Mouse (Mus musculus) neural tube, embryonic 12.5 days (tissue): ENCODE data around the gene Ptbp1. TPM values are rescaled to one million over a fixed set of nuclear protein-coding genes. Genes with fewer than 3 reads are reported as not detected.

Experiments used
- ATAC-seq: fragments of 200-750 bp; cut with Nextera tagmentation; 2 replicates; pipeline ENCODE4 v1.8.0; 2017; ENCODE audit warnings: low read depth, mild to moderate bottlenecking, moderate TSS enrichment, moderate library complexity; ENCODE audit not compliant: low FRiP score
- H3K27ac ChIP-seq: fragments of 300-500 bp; sonication (generic); 2 replicates; pipeline ENCODE4 v1.5.1; 2016
- H3K27me3 ChIP-seq: fragments of 300-500 bp; sonication (generic); replicated peaks from 2 replicates; pipeline ENCODE4 v1.6.1; 2016; ENCODE audit warnings: mild to moderate bottlenecking
- H3K36me3 ChIP-seq: fragments of 300-500 bp; sonication (generic); 2 replicates; pipeline ENCODE4 v1.6.1; 2016; ENCODE audit warnings: mild to moderate bottlenecking
- H3K4me1 ChIP-seq: fragments of 300-500 bp; sonication (generic); 2 replicates; pipeline ENCODE4 v1.6.1; 2016
- H3K4me2 ChIP-seq: fragments of 300-500 bp; sonication (generic); replicated peaks from 2 replicates; pipeline ENCODE4 v1.6.1; 2016; ENCODE audit warnings: mild to moderate bottlenecking
- H3K4me3 ChIP-seq: fragments of 300-500 bp; sonication (generic); 2 replicates; pipeline ENCODE4 v1.5.1; 2016
- H3K9ac ChIP-seq: fragments of 300-500 bp; sonication (generic); 2 replicates; pipeline ENCODE4 v1.6.1; 2016; ENCODE audit warnings: mild to moderate bottlenecking
- H3K9me3 ChIP-seq: fragments of 300-500 bp; sonication (generic); 2 replicates; pipeline ENCODE4 v1.6.1; 2016; ENCODE audit warnings: mild to moderate bottlenecking
- WGBS: fragments of 180-500 bp; shearing (Covaris S2); methylation state at CpG from one replicate; pipeline ENCODE4 v1.1.7; 2016; 5-methylcytosine and 5-hydroxymethylcytosine counted together
- polyA plus RNA-seq: library from polyadenylated mRNA; unstranded; fragments of >200 nt; fragmentation: Nextera tagmentation; extraction: Ambion mirVana; gene quantifications from 2 replicates; pipeline ENCODE4 v1.2.1, GENCODE M21; 2016

Gene Ptbp1
- polyA plus RNA-seq, 1 experiment from 2014 or later = 189 TPM

DNA sequence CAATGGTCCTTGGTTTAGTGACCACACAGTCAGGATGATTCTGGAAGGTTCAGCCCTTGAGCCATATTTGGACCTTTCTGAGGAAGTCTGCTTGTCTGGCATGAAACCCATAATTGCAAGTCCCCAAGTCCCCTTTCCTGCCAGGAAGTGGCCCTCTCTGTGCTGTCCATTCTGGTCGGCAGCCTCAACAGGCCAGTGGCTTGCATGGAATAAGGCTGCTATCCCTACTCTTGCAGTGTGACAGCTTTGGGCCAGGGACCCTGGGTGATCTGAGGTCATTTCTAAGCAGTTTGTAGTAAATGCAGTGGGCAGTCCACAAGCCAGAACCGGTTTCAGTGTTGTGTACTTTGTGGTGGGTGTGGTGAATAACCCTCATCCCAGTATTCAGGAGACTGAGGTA is 16.1 kb upstream of the Ptbp1 start:
- 62% methylated on average over 2 of the region's 2 CpGs for WGBS
- H3K27ac ChIP-seq = no peak overlapping the region
- no peaks in the 10 kb centered on the region for H3K36me3 ChIP-seq
- H3K9me3 ChIP-seq = no peaks in the 10 kb centered on the region
- H3K27me3 ChIP-seq = no peaks in the 10 kb centered on the region
- H3K4me1 ChIP-seq = peaks cover 20% of the 10 kb centered on the region
- no peak overlapping the region for H3K4me2 ChIP-seq
- H3K4me3 ChIP-seq = no peak overlapping the region
- no peak for ATAC-seq
- no peak overlapping the region for H3K9ac ChIP-seq

DNA sequence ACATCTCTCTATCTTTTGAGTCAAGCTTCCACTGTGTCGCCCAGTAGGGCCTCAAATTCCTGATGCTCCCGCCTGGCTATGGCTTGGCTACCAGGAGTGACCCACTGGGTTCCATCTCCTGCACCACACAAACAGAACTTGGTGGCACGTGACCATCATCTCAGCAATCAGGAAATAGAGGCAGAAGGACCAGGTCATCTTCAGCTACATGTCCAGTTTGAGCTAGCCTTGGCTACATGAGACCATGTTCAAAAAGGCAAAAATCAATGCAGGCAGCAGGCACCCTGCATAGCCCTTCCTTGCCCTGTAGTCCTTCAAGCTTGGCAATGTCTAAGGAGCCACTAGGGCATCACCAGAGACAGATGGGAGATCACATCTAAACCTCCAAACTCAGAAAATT is 14.1 kb upstream of the Ptbp1 start:
- Histone ChIP-seq H3K27me3 (no peaks in the 10 kb centered on the region), H3K9ac (no peak overlapping the region), H3K27ac (0 out of 2 replicates have a peak overlapping the region, but pooled peaks have one; percentile 50), H3K4me3 (no peak overlapping the region), H3K4me1 (peaks cover 25% of the 10 kb centered on the region), H3K36me3 (no peaks in the 10 kb centered on the region), H3K9me3 (no peaks in the 10 kb centered on the region), H3K4me2 (peak overlapping the region; percentile 66)
- no peak for ATAC-seq
- 90% methylated on average over 3 of the region's 3 CpGs for WGBS

DNA sequence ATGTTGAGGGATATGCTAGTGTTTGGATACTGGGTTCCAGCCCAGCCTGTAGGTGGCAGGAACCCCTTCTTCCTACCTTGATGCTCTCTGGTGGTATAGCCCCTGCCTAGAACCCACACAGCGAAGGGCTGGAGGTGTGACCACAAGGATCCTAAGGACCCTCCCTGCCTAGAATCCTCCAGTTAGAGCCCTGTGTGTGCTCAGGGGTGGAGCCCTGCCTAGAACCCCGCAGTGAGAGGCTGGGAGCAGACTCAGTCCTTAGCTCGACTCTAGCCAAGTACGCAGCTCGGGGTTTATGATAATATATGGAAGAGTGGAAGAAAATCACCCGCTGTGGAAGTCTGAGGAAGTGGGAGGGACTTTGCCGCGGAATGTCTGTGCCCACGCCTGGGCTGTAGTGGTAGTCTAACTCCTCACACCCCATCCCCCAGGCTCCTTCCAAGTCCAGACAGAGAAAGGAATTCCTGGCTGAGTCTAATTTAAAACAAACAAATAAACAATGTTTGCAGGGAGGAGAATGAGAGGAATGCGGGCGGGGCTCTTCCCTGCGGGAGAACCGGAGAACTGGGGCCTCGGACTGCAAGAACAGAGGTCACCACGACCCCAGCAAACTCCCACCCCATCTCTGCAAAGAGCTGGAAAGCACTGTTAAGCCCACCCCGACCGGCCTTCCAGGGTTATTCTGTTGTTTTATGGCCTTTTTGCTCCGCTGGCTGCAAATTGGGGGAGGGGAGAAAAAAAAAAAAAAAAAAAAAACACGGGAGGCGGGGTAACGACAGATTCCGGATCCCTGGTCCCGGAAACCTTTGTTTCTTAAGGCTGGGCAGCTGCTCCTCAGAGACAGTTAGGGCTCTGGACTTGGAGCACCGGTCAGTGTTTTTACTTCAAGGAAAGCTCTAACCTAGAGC is 13.3 kb upstream of the Ptbp1 start:
- Histone ChIP-seq H3K4me2 (peak overlapping the region; percentile 66), H3K27me3 (no peaks in the 10 kb centered on the region), H3K36me3 (no peaks in the 10 kb centered on the region), H3K4me3 (peak overlapping the region; percentile 16), H3K27ac (peak overlapping the region; percentile 50), H3K4me1 (peaks cover 25% of the 10 kb centered on the region), H3K9me3 (no peaks in the 10 kb centered on the region), H3K9ac (peak overlapping the region; percentile 47; the same call in 1 of the 2 replicates)
- under 1% methylated on average over 24 of the region's 24 CpGs for WGBS
- ATAC-seq = peak; percentile 77

DNA sequence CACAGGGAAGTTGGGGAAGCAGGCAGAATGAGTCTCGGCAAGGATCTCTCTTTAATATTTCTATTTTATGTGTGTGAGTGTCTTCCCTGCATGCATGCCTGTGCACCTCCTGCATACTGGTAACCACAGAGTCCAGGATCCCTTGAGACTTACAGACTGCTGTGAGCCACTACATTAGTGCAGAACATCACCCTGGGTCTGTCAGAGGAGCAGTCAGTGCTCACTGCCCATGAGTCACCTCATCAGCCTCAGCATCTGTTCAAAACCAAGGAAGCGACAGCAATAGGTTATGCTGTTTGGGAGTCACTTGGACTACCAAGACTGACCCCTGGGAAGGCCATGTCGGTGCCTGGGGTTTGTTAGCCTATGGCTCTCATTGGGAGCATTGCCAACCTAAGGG is 11.9 kb upstream of the Ptbp1 start:
- WGBS = 77% methylated on average over 3 of the region's 3 CpGs
- ATAC-seq = no peak
- Histone ChIP-seq H3K27me3 (no peaks in the 10 kb centered on the region), H3K4me2 (no peak overlapping the region), H3K4me1 (peaks cover 25% of the 10 kb centered on the region), H3K9me3 (no peaks in the 10 kb centered on the region), H3K36me3 (no peaks in the 10 kb centered on the region), H3K4me3 (no peak overlapping the region), H3K27ac (no peak overlapping the region), H3K9ac (no peak overlapping the region)

DNA sequence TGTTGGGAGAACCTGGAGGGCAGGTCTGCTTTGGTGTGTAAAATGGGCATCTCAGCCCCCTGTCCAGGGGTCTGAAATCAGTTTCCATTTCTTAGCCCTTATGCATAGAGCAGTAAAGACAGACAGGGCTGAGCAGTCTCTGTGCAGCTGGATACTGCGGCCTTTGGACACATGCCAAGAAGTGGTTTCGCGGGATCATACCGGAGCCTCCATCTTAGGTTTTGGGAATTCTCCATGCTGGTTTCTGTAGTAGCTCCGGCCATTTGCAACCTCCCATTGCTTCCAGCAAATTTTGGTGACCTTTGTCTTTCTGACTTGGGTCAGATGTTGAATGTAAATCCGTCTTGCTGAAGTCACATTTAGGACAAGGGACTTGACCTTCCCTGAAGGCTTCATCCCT is 10.8 kb upstream of the Ptbp1 start:
- no peak overlapping the region for H3K4me2 ChIP-seq

DNA sequence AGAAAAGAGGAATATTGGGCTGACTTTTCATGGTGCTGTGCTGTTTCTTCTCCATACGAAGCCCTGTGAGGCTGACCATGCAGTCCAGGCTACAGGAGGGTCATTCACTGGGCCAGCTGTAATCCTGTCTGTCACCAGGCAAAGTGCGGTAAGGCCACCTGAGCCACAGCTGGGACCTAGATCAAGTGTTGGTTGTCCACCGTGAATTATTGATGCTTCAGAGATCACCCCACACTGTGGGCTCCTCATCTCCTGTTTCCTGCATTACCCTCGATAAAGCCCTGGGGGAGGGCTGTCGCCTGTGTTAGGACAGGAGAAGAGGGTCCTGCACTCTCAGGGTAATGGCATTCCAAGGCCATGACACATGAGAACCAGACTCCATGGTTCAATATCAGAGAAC is 7.7 kb upstream of the Ptbp1 start:
- WGBS = 55% methylated on average over 5 of the region's 5 CpGs
- H3K9me3 ChIP-seq = no peaks in the 10 kb centered on the region
- peaks cover 15% of the 10 kb centered on the region for H3K4me1 ChIP-seq
- no peaks in the 10 kb centered on the region for H3K36me3 ChIP-seq
- H3K4me3 ChIP-seq = no peak overlapping the region
- ATAC-seq = no peak
- H3K4me2 ChIP-seq = no peak overlapping the region
- no peaks in the 10 kb centered on the region for H3K27me3 ChIP-seq
- no peak overlapping the region for H3K9ac ChIP-seq
- H3K27ac ChIP-seq = no peak overlapping the region

More for the DNA sequence above, 10.8 kb upstream of the Ptbp1 start:
- Histone ChIP-seq H3K9ac (peak overlapping the region; percentile 23; the same call in 1 of the 2 replicates), H3K27ac (no peak overlapping the region), H3K9me3 (no peaks in the 10 kb centered on the region), H3K4me3 (no peak overlapping the region), H3K27me3 (no peaks in the 10 kb centered on the region), H3K4me1 (peaks cover 25% of the 10 kb centered on the region), H3K36me3 (no peaks in the 10 kb centered on the region)
- no peak for ATAC-seq
- WGBS = 76% methylated on average over 6 of the region's 6 CpGs

DNA sequence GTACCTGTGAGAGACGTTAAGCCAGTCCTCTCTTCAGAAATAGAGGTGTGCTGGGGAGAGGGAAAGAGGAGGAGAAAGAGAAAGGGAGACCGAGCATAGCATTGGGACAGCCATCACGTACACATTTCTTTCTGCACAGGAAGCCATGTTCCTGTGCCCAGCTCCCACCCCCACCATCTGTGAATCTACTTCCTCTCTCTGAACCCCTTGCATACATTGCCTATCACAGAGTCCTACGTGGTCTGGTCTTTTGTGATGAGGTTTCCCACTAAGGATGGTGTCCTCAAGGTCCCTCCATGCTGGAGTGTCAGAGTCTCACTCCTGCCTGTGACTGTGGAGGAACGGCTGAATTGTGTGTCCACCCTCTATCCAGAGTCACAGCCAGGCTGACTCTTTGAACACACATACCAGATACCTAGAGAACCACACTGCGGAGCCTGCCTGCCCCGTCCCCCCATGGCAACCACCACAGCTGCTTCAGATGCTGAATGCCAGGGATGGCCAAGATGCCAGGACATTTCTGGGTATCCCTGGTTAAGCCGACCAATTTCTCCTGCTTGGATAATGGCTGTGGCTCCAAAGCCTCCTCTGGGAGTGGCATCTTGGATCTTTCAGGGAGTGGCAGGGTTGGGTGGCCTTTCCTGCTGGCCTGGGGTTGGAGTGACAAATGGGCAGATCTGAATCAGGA is 4.1 kb upstream of the Ptbp1 start:
- Histone ChIP-seq H3K36me3 (no peaks in the 10 kb centered on the region), H3K4me2 (no peak overlapping the region), H3K27ac (no peak overlapping the region), H3K4me3 (no peak overlapping the region), H3K4me1 (peaks cover 23% of the 10 kb centered on the region), H3K9me3 (no peaks in the 10 kb centered on the region), H3K27me3 (no peaks in the 10 kb centered on the region), H3K9ac (0 out of 2 replicates have a peak overlapping the region, but pooled peaks have one; percentile 7)
- 85% methylated on average over 8 of the region's 8 CpGs for WGBS
- ATAC-seq = no peak

DNA sequence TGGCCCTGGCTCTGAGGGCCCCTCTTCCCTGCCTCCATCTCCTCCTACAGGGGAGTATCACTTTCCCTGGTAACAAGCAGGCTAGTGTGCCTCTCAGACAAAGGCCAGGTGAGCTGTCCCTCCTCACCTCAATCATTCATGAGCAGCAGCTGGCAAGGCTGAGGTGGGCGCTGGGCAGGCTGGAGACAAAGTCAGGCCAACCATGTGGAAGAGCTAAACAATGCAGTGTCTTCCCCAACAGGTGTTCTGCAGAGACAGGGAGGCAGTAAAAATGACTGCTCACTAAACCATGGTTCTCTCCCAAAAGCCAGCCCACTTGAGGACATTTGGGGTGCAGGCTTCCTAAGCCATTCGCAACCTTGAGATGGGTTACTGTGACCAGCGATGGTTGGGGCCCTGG is 2.6 kb upstream of the Ptbp1 start:
- Histone ChIP-seq H3K36me3 (peaks cover 4% of the 10 kb centered on the region), H3K27me3 (no peaks in the 10 kb centered on the region), H3K9ac (peak overlapping the region; percentile 33; the same call in 1 of the 2 replicates), H3K4me3 (no peak overlapping the region), H3K4me1 (peaks cover 35% of the 10 kb centered on the region), H3K9me3 (no peaks in the 10 kb centered on the region), H3K4me2 (peak overlapping the region; percentile 100), H3K27ac (peak overlapping the region; percentile 99; the same call in 1 of the 2 replicates)
- WGBS = 77% methylated on average over 3 of the region's 3 CpGs
- ATAC-seq = no peak

DNA sequence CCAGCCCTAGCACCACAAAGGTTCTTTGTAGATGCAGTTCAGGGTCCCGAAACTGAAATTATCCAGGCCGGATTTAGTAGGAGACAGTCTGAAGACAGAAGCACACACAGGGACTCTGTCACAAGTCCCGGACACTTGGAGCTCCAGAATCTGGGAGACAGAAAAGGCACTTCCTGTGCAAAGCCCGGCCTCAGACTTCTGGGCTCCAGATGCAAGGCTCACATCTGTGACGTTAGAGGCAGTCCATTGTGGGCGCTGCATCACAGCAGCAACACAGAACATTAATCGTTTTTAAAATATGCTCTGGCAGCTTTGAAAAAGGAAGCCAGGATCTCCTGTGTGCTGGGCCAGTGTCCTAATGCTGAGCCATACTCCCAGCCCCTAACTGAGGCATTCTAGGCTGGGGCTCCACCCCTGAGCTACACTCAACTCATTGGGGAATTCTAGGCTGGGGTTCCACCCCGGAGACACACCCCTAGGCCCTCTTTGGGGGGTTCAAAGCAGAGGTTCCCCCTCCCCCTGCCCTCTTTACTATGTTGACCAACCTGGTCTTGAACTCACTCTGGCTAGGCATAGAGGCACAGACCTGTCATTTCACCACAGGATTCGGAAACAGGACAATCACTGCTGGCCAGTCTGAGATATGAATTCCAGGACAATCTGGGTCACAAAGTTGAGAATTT is 2.0 kb upstream of the Ptbp1 start:
- H3K4me3 ChIP-seq = peak overlapping the region; percentile 96; the same call in 1 of the 2 replicates
- WGBS = 54% methylated on average over 9 of the region's 9 CpGs

DNA sequence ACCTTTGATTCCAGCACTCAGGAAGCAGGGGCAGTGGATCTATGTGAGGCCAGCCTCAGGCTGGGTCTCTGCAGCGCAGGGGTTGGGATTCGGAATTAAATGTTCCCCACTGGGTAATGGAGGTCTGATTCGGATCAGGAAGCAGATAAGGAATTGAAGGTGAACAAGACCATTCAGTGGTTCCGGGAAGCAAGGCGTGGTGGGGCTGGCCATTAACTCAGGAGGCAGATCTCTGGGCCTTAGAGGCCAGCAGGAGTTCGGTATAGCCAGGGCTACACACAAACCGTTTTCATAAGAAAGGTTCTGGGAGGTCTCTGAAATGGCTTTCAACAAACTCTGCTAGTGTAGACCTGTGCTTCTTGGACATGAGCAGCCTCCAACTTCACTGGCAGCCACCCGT is 1.4 kb upstream of the Ptbp1 start:
- Histone ChIP-seq H3K4me2 (peak overlapping the region; percentile 100), H3K9ac (peak overlapping the region; percentile 79), H3K27me3 (no peaks in the 10 kb centered on the region), H3K27ac (peak overlapping the region; percentile 99), H3K4me1 (peaks cover 47% of the 10 kb centered on the region), H3K4me3 (peak overlapping the region; percentile 96), H3K9me3 (no peaks in the 10 kb centered on the region), H3K36me3 (peaks cover 16% of the 10 kb centered on the region)
- 23% methylated on average over 8 of the region's 8 CpGs for WGBS
- no peak for ATAC-seq

More for the DNA sequence above, 2.0 kb upstream of the Ptbp1 start:
- ATAC-seq = no peak
- Histone ChIP-seq H3K4me1 (peaks cover 41% of the 10 kb centered on the region), H3K36me3 (peaks cover 10% of the 10 kb centered on the region), H3K9me3 (no peaks in the 10 kb centered on the region), H3K4me2 (peak overlapping the region; percentile 100), H3K27me3 (no peaks in the 10 kb centered on the region), H3K27ac (peak overlapping the region; percentile 99), H3K9ac (peak overlapping the region; percentile 33)

DNA sequence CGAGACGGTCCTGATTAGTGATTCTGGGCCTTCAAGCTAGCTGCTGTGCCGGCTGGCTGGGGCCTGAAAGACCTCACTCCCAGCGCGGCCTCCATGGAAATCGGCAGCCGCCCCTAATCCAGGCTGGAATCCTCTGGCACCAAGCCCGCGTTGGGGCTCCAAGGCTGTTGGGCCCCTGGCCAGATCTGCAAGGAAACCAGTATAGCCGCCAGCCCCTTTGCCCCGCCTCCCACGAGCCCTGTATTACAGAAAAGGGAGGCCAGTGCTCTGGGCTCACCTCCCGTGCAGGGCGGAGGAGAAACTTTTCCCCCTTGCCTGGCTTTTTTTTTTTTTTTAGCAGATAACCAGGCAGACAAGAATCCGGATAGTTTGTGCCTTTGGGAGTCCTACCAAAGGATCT is 835 bp upstream of the Ptbp1 start:
- peak overlapping the region; percentile 99 for H3K27ac ChIP-seq
- H3K9ac ChIP-seq = peak overlapping the region; percentile 79
- no peaks in the 10 kb centered on the region for H3K27me3 ChIP-seq
- H3K9me3 ChIP-seq = no peaks in the 10 kb centered on the region
- WGBS = under 1% methylated on average over 15 of the region's 15 CpGs
- H3K4me3 ChIP-seq = peak overlapping the region; percentile 96
- peak overlapping the region; percentile 100 for H3K4me2 ChIP-seq
- H3K4me1 ChIP-seq = peaks cover 53% of the 10 kb centered on the region
- ATAC-seq = peak; percentile 38
- peaks cover 19% of the 10 kb centered on the region for H3K36me3 ChIP-seq
